Mouse (Mus musculus) thymus, postnatal 36 days (tissue): ENCODE results near the gene Abcb4.
"Not testable (repeated sequence)": the region's sequence is repeated elsewhere in the genome, so short reads cannot be mapped to it uniquely, and the experiment has no call there.

ENCODE experiments used
- DNase-seq, 2 experiments: peaks; one replicate each; pipeline ENCODE4 v3.0.0; 2022; ENCODE audit warnings: mixed read lengths in 2 of 2

Abcb4 gene

DNA sequence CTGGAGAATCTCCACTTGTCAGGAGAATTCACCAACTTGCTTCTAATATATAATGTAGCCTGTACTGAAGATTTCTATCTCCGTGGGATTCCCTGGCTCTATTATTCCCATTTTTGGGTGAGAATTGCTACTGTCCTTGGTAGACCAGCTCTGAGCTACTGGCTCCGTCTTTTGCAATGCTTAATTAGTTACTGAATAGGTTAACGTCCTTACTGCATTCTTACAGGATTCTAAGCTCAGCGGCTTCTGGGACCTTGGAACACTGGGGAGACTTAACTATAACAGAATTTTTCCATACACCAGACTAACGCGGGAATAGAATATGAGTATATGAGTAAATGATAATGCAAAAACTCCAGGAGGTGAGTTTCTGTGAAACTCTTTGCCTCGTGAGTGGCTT is 106.5 kb downstream of the Abcb4 start:
- not testable (repeated sequence) for DNase-seq

DNA sequence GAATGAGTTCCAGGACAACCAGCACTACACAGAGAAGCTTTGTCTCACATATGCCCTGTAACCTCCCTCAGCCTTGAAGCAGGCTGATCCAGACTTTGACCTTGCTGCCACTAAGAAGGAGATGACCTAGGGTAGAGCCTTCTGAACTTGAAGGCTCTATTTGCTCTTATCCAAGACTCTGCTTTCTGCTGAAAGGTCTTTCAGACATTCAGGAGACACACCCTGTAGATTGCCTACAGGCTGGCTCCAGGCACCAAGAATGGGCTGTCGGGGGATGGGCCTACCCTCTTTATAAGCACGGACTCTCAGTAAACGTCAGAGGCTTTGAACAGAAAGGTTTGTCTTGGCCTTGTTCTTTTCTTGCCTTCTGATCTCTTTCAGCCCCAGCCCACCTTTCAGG is 113.1 kb downstream of the Abcb4 start:
- DNase-seq: not testable (repeated sequence)
